Mouse (Mus musculus) heart, postnatal 0 days (tissue): ENCODE measurements at regions not wholly inside any gene's neighbourhood (a gene's known extent, or its start where the extent isn't known, plus 50 kb on each side); places are given as distances from the start of the nearest gene placed in this dataset.

Experiments
- CTCF ChIP-seq: IDR thresholded peaks from 2 replicates; pipeline ENCODE4 v1.5.1; 2016; ENCODE audit warnings: antibody characterized with exemption, control low read depth, low read depth
- EP300 ChIP-seq: IDR thresholded peaks from 2 replicates; pipeline ENCODE4 v1.6.1; 2016; ENCODE audit warnings: antibody characterized with exemption, low read depth

DNA sequence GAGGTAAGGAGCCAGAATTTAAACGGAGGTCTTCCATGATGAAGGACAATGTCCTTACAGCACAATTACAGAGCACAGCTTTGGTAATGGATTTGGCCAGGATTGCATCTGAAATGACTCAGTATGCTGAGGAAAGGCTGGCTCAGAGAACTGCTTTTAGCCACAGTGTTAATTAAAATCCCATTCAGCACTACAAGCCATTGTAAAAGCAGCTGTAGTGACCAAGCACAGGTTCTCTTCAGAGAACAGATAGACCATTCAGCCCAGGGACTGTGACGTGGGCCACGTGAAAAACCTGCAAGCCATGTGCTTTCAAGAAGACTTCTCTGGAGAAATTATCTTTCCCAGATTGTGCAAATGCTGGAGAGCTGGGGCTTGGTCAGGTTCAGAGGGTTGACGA lies 979.7 kb downstream of the Slc22a22 start:
- no peak for TF ChIP-seq EP300
- TF ChIP-seq CTCF, result no peak
